Mouse (Mus musculus) C2C12 (cell line): ENCODE results near the gene Ltbp1. TPM values are rescaled to one million over a fixed set of nuclear protein-coding genes. Genes with fewer than 3 reads are reported as not detected.
A peak's percentile ranks its signal among the peaks of the same experiment; 100 is the strongest.

Source experiments
- H3K27me3 ChIP-seq: one replicate; pipeline ENCODE4 v1.6.1; 2011; ENCODE audit not compliant: control insufficient read depth, insufficient read depth, insufficient read length
- H3K36me3 ChIP-seq: one replicate; pipeline ENCODE4 v1.6.1; 2011; ENCODE audit not compliant: control insufficient read depth, insufficient read depth
- H3K4me3 ChIP-seq: one replicate; pipeline ENCODE4 v1.5.1; 2011; ENCODE audit warnings: mild to moderate bottlenecking, control low read depth; ENCODE audit not compliant: poor library complexity, insufficient read depth, severe bottlenecking
- H3K79me2 ChIP-seq: one replicate; pipeline ENCODE4 v1.6.1; 2011; ENCODE audit not compliant: control insufficient read depth, insufficient read depth
- H3K79me3 ChIP-seq: one replicate; pipeline ENCODE4 v1.6.1; 2011; ENCODE audit warnings: low read depth, control low read depth
- H3ac ChIP-seq: one replicate; pipeline ENCODE3; 2011; ENCODE audit warnings: low read depth; ENCODE audit not compliant: control insufficient read depth, insufficient read length
- CEBPB ChIP-seq: IDR thresholded peaks from one replicate; pipeline ENCODE4 v1.6.1; 2011; ENCODE audit warnings: low read depth, mild to moderate bottlenecking, control low read depth, moderate library complexity
- CTCF ChIP-seq: IDR thresholded peaks from one replicate; pipeline ENCODE4 v1.5.1; 2011; ENCODE audit not compliant: control insufficient read depth, insufficient read depth, insufficient read length
- FOSL1 ChIP-seq: IDR thresholded peaks from one replicate; pipeline ENCODE4 v1.8.0; 2011; ENCODE audit warnings: mild to moderate bottlenecking, low read length; ENCODE audit not compliant: poor library complexity, insufficient read depth, severe bottlenecking
- MAX ChIP-seq: IDR thresholded peaks from one replicate; pipeline ENCODE4 v1.6.1; 2011; ENCODE audit warnings: mild to moderate bottlenecking, control low read depth
- MYOD1 ChIP-seq: IDR thresholded peaks from one replicate; pipeline ENCODE4 v1.6.1; 2011; ENCODE audit warnings: low read depth; ENCODE audit not compliant: control insufficient read depth, insufficient read length
- MYOG ChIP-seq: IDR thresholded peaks from one replicate; pipeline ENCODE4 v1.6.1; 2011; ENCODE audit not compliant: control insufficient read depth, insufficient read length; ENCODE audit errors: extremely low read depth
- USF1 ChIP-seq: IDR thresholded peaks from one replicate; pipeline ENCODE4 v1.6.1; 2011; ENCODE audit warnings: low read depth, mild to moderate bottlenecking, control low read depth, moderate library complexity
- polyA plus RNA-seq: library from polyadenylated mRNA; unstranded; fragments of >200 nt; fragmentation: generic; extraction: Trizol; gene quantifications from one replicate; pipeline ENCODE4 v1.2.1, GENCODE M21; 2012; ENCODE audit warnings: missing spikeins

The Ltbp1 gene
- polyA plus RNA-seq, 1 experiment: 41.8 TPM

GRCm38 (mm10) chr17:74993726-74994581, 11.4 kb upstream of the Ltbp1 start:
- Histone ChIP-seq H3K79me3 (no peaks in the 10 kb centered on the region), H3K4me3 (no peak overlapping the region), H3K36me3 (no peaks in the 10 kb centered on the region), H3ac (no peak overlapping the region), H3K27me3 (no peaks in the 10 kb centered on the region), H3K79me2 (no peaks in the 10 kb centered on the region)
- TF ChIP-seq USF1 (no peak), MYOG (no peak), CTCF (no peak), MYOD1 (no peak), MAX (no peak), CEBPB (no peak), FOSL1 (no peak)

- TF ChIP-seq FOSL1 (no peak), USF1 (no peak), MAX (no peak), MYOG (no peak), CEBPB (no peak), CTCF (no peak), MYOD1 (no peak)
- Histone ChIP-seq H3K36me3 (no peaks in the 10 kb centered on the region), H3ac (no peak overlapping the region), H3K79me2 (no peaks in the 10 kb centered on the region), H3K79me3 (no peaks in the 10 kb centered on the region), H3K27me3 (no peaks in the 10 kb centered on the region), H3K4me3 (no peak overlapping the region)
These were observed 10.8 kb upstream of the Ltbp1 start for GRCm38 (mm10) chr17:74994582-74994893.

GRCm38 (mm10) chr17:74995266-74995665, 10.1 kb upstream of the Ltbp1 start:
- Histone ChIP-seq H3K79me3 (no peaks in the 10 kb centered on the region), H3ac (no peak overlapping the region), H3K36me3 (no peaks in the 10 kb centered on the region), H3K27me3 (no peaks in the 10 kb centered on the region), H3K79me2 (no peaks in the 10 kb centered on the region), H3K4me3 (no peak overlapping the region)
- TF ChIP-seq USF1 (no peak), MYOD1 (no peak), MAX (no peak), FOSL1 (no peak), CEBPB (no peak), MYOG (no peak), CTCF (no peak)

- no peak for TF ChIP-seq USF1
- no peak for TF ChIP-seq MYOD1
- TF ChIP-seq CEBPB: no peak
- TF ChIP-seq MYOG: no peak
- TF ChIP-seq FOSL1: no peak
- Histone ChIP-seq H3K27me3 (no peaks in the 10 kb centered on the region), H3ac (no peak overlapping the region), H3K79me2 (no peaks in the 10 kb centered on the region), H3K36me3 (no peaks in the 10 kb centered on the region), H3K4me3 (no peak overlapping the region), H3K79me3 (no peaks in the 10 kb centered on the region)
These were observed 5.3 kb upstream of the Ltbp1 start for GRCm38 (mm10) chr17:75000066-75000465.

- H3K79me2 ChIP-seq: no peaks in the 10 kb centered on the region
- peak overlapping the region; percentile 50 for H3K4me3 ChIP-seq
- peak overlapping the region; percentile 8 for H3ac ChIP-seq
- H3K79me3 ChIP-seq: no peaks in the 10 kb centered on the region
- TF ChIP-seq CTCF (peak; percentile 55), MYOG (no peak), CEBPB (no peak)
- H3K36me3 ChIP-seq: no peaks in the 10 kb centered on the region
- H3K27me3 ChIP-seq: no peaks in the 10 kb centered on the region
These were observed 548 bp upstream of the Ltbp1 start for GRCm38 (mm10) chr17:75004820-75005219.
